Mouse (Mus musculus) neural tube, embryonic 15.5 days (tissue): Measurements from ENCODE around the gene Isg20. TPM values are rescaled to one million over a fixed set of nuclear protein-coding genes. Genes with fewer than 3 reads are reported as not detected.

Source experiments
- ATAC-seq: fragments of 200-750 bp; cut with Nextera tagmentation; 2 replicates; pipeline ENCODE4 v1.8.0; 2017; ENCODE audit warnings: mild to moderate bottlenecking, moderate TSS enrichment, moderate library complexity; ENCODE audit not compliant: low FRiP score
- H3K27ac ChIP-seq: fragments of 300-500 bp; sonication (generic); replicated peaks from 2 replicates; pipeline ENCODE4 v1.5.1; 2015; ENCODE audit warnings: mild to moderate bottlenecking, inconsistent platforms
- H3K27me3 ChIP-seq: fragments of 300-500 bp; sonication (generic); replicated peaks from 2 replicates; pipeline ENCODE4 v1.6.1; 2015; ENCODE audit warnings: inconsistent platforms
- H3K36me3 ChIP-seq: fragments of 300-500 bp; sonication (generic); 2 replicates; pipeline ENCODE4 v1.6.1; 2015; ENCODE audit warnings: inconsistent platforms
- H3K4me1 ChIP-seq: fragments of 300-500 bp; sonication (generic); 2 replicates; pipeline ENCODE4 v1.6.1; 2015; ENCODE audit warnings: inconsistent platforms
- H3K4me2 ChIP-seq: fragments of 300-500 bp; sonication (generic); 2 replicates; pipeline ENCODE4 v1.6.1; 2015; ENCODE audit warnings: inconsistent platforms, mild to moderate bottlenecking, moderate library complexity
- H3K4me3 ChIP-seq: fragments of 300-500 bp; sonication (generic); replicated peaks from 2 replicates; pipeline ENCODE4 v1.5.1; 2015; ENCODE audit warnings: mild to moderate bottlenecking, inconsistent platforms
- H3K9ac ChIP-seq: fragments of 300-500 bp; sonication (generic); replicated peaks from 2 replicates; pipeline ENCODE4 v1.6.1; 2015; ENCODE audit warnings: mild to moderate bottlenecking, inconsistent platforms
- H3K9me3 ChIP-seq: fragments of 300-500 bp; sonication (generic); replicated peaks from 2 replicates; pipeline ENCODE4 v1.6.1; 2016; ENCODE audit warnings: inconsistent platforms
- WGBS: fragments of 180-500 bp; shearing (Covaris S2); methylation state at CpG from one replicate; pipeline ENCODE4 v1.1.7; 2015; ENCODE audit warnings: mixed read lengths; 5-methylcytosine and 5-hydroxymethylcytosine counted together
- polyA plus RNA-seq: library from polyadenylated mRNA; unstranded; fragments of >200 nt; fragmentation: Nextera tagmentation; extraction: Ambion mirVana; gene quantifications from 2 replicates; pipeline ENCODE4 v1.2.1, GENCODE M21; 2015

Gene Isg20
- polyA plus RNA-seq, 1 experiment from 2014 or later: 1.3 TPM

- WGBS: 4% methylated on average over 6 of the region's 6 CpGs
- ATAC-seq: peak; percentile 54
- peaks cover 73% of the 10 kb centered on the region for H3K4me1 ChIP-seq
- no peaks in the 10 kb centered on the region; the same call in 1 of the 2 replicates for H3K27me3 ChIP-seq
- peak overlapping the region; percentile 47 for H3K4me3 ChIP-seq
- peak overlapping the region; percentile 21 for H3K9ac ChIP-seq
- H3K27ac ChIP-seq: peak overlapping the region; percentile 77
- no peaks in the 10 kb centered on the region for H3K36me3 ChIP-seq
- no peaks in the 10 kb centered on the region for H3K9me3 ChIP-seq
- H3K4me2 ChIP-seq: peak overlapping the region; percentile 59
These were observed 29.1 kb upstream of the Isg20 start for GRCm38 (mm10) chr7:78884139-78884538.

DNA sequence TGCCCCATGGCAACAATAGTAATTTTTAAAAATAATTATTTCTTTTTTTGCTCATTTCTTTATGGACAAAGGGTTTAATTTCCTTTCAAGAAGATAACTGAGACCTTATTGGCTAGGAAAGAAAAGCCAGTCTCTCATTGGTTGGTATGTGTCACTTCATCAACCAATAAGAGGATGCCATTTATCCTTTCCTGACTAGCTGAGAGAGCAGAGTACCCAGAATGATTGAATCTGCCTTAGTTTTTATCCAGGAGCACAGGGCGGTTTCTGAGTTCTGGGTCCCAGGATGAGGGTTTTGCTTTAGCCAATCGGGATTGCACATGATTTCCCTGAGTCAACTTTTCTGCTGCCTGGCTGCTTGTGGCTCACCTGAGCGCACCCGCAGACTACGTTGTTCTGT is 27.8 kb upstream of the Isg20 start:
- H3K4me2 ChIP-seq: peak overlapping the region; percentile 59
- 47% methylated on average over 5 of the region's 5 CpGs for WGBS
- no peaks in the 10 kb centered on the region for H3K9me3 ChIP-seq
- no peak overlapping the region for H3K9ac ChIP-seq
- H3K36me3 ChIP-seq: no peaks in the 10 kb centered on the region
- H3K27me3 ChIP-seq: no peaks in the 10 kb centered on the region
- H3K4me3 ChIP-seq: peak overlapping the region; percentile 20
- H3K4me1 ChIP-seq: peaks cover 73% of the 10 kb centered on the region
- no peak for ATAC-seq
- peak overlapping the region; percentile 82 for H3K27ac ChIP-seq

- ATAC-seq: 0 out of 2 replicates have a peak, but pooled peaks have one; percentile 5
- Histone ChIP-seq H3K36me3 (no peaks in the 10 kb centered on the region), H3K27me3 (no peaks in the 10 kb centered on the region), H3K9ac (no peak overlapping the region), H3K4me2 (peak overlapping the region; percentile 59), H3K4me3 (peak overlapping the region; percentile 20), H3K4me1 (peaks cover 70% of the 10 kb centered on the region), H3K9me3 (no peaks in the 10 kb centered on the region), H3K27ac (peak overlapping the region; percentile 82)
- 15% methylated on average over 4 of the region's 4 CpGs for WGBS
These were observed 26.7 kb upstream of the Isg20 start for GRCm38 (mm10) chr7:78886496-78886895.

DNA sequence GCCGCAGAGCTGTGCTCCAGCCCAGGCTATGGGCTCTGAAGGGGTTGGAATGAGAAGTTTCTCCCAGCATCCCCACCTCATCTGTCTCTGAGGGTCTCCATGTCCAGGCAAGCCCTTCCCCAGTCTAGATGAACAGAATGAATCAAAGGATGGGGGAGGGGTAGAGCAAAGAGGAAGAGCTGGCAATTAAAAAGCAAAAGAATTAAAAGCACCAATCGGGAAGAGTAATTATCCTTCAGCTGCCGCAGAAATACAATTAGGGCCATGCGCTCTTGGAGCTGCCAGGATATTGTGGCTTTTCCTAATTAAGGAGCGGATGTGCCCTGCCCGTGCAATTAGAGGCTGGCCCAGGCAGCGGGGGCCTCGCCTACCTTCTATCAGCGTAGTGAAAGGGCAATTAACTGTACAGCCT is 25.8 kb upstream of the Isg20 start:
- peak overlapping the region; percentile 82 for H3K27ac ChIP-seq
- ATAC-seq: no peak
- WGBS: 9% methylated on average over 9 of the region's 9 CpGs
- H3K4me3 ChIP-seq: peak overlapping the region; percentile 20; the same call in 1 of the 2 replicates
- no peaks in the 10 kb centered on the region for H3K9me3 ChIP-seq
- H3K4me2 ChIP-seq: peak overlapping the region; percentile 59
- no peaks in the 10 kb centered on the region for H3K36me3 ChIP-seq
- no peaks in the 10 kb centered on the region for H3K27me3 ChIP-seq
- peaks cover 63% of the 10 kb centered on the region for H3K4me1 ChIP-seq
- no peak overlapping the region; the same call in none of the 2 replicates for H3K9ac ChIP-seq

DNA sequence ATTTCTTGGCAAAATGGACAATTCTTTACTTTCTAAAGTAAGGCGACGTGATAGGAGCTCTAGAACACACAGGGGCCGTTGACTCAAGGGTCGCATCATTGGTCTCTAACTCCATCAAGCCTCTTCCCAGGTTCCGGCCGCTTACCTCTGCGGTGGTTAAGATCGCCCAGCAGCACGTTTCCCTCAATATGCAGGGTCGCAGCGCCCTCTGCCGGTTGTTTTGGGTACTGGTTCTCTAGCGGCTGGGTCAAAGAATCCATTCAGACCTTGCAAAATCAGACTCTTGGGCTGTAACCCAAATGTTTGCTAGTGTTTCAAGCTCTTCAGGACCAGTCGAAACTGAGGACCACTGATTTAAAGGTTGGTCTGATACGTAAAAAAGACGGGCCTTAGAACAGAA is 22.6 kb upstream of the Isg20 start:
- H3K9ac ChIP-seq: no peak overlapping the region
- H3K27ac ChIP-seq: no peak overlapping the region
- no peaks in the 10 kb centered on the region for H3K27me3 ChIP-seq
- no peak overlapping the region for H3K4me3 ChIP-seq
- H3K9me3 ChIP-seq: no peaks in the 10 kb centered on the region
- peaks cover 40% of the 10 kb centered on the region for H3K4me1 ChIP-seq
- H3K4me2 ChIP-seq: no peak overlapping the region
- 2% methylated on average over 16 of the region's 16 CpGs for WGBS
- H3K36me3 ChIP-seq: no peaks in the 10 kb centered on the region
- ATAC-seq: no peak

DNA sequence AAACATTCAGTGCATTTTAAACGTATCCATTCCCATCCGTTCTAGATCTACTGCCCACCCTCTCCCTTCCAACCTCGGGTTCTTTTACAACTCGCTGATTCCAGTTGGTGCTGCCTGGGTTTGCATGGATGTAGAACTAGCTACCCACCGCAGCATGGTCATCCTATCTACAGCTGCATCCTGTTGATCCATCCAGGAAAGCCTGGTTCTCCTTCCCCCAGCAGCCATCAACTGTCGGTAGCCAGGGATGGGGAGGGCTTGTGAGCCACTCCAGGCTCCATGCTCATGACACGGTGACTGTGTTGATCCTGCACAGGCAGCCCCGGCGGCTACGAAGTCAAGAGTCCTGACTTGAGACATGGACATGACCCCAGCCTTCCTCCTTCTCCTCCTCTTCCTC is 19.3 kb upstream of the Isg20 start:
- Histone ChIP-seq H3K9ac (no peak overlapping the region), H3K36me3 (no peaks in the 10 kb centered on the region), H3K27me3 (no peaks in the 10 kb centered on the region), H3K4me3 (no peak overlapping the region), H3K27ac (no peak overlapping the region), H3K9me3 (no peaks in the 10 kb centered on the region), H3K4me2 (no peak overlapping the region), H3K4me1 (peaks cover 24% of the 10 kb centered on the region)
- ATAC-seq: no peak
- WGBS: 93% methylated on average over 10 of the region's 10 CpGs

GRCm38 (mm10) chr7:78895021-78895652 is 18.1 kb upstream of the Isg20 start:
- Histone ChIP-seq H3K4me2 (peak overlapping the region; percentile 87), H3K4me1 (peaks cover 24% of the 10 kb centered on the region), H3K4me3 (peak overlapping the region; percentile 99), H3K36me3 (no peaks in the 10 kb centered on the region), H3K9me3 (no peaks in the 10 kb centered on the region), H3K27ac (peak overlapping the region; percentile 64; the same call in 1 of the 2 replicates), H3K27me3 (no peaks in the 10 kb centered on the region), H3K9ac (peak overlapping the region; percentile 77)
- no peak for ATAC-seq
- 53% methylated on average over 13 of the region's 13 CpGs for WGBS

DNA sequence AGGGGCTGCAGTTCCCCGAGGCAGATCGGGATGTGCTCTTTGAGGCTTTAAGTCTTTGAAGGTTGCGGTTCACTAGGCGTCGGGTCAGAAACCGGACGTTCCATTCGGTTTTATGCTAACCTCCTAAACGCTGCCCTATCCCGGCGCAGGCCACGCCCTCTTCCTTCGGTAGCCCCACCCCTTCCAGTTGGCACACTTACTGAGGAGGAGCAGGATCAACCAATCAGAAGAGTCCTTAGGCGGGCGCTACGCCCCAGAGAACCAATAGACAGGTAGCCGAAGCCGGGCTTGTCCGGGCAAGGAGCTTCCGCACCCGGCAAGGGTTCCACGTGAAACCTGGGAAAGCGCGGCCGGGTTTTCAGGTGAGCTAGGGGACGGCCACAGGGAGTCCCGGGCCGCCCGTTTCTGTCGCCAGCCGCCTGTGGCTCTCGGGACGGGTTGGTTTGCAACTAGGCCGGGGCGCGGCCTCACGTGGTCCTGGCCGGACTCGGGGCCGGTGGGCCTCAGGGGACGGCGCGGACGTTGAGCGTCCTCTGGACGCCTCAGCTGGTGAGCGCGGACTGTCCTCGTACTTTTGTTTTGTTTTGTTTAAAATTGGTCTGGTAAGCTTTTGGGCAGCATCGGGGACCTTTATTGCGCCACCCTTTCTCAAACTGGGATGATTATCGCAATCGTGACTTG is 17.4 kb upstream of the Isg20 start, which contains the start of gene Aen:
Aen (plus strand) TSS at position 202 of the 681 bp plus-strand sequence.
- no peaks in the 10 kb centered on the region for H3K27me3 ChIP-seq
- H3K9me3 ChIP-seq: no peaks in the 10 kb centered on the region
- H3K4me1 ChIP-seq: peaks cover 21% of the 10 kb centered on the region
- peak within 1 kb of the TSS; percentile 87 for H3K4me2 ChIP-seq
- ATAC-seq: peak; percentile 98
- under 1% methylated on average over 53 of the region's 53 CpGs for WGBS
- H3K4me3 ChIP-seq: peak within 1 kb of the TSS; percentile 99
- no peaks in the 10 kb centered on the region for H3K36me3 ChIP-seq
- H3K27ac ChIP-seq: peak within 1 kb of the TSS; percentile 64; the same call in 1 of the 2 replicates
- H3K9ac ChIP-seq: peak within 1 kb of the TSS; percentile 77

GRCm38 (mm10) chr7:78897567-78897966 is 15.7 kb upstream of the Isg20 start:
- no peak overlapping the region for H3K27ac ChIP-seq
- no peaks in the 10 kb centered on the region for H3K9me3 ChIP-seq
- WGBS: 97% methylated on average over 3 of the region's 3 CpGs
- ATAC-seq: no peak
- no peak overlapping the region for H3K4me2 ChIP-seq
- no peak overlapping the region for H3K4me3 ChIP-seq
- H3K27me3 ChIP-seq: no peaks in the 10 kb centered on the region
- H3K9ac ChIP-seq: no peak overlapping the region
- H3K4me1 ChIP-seq: peaks cover 21% of the 10 kb centered on the region
- peaks cover 6% of the 10 kb centered on the region; the same call in 1 of the 2 replicates for H3K36me3 ChIP-seq

DNA sequence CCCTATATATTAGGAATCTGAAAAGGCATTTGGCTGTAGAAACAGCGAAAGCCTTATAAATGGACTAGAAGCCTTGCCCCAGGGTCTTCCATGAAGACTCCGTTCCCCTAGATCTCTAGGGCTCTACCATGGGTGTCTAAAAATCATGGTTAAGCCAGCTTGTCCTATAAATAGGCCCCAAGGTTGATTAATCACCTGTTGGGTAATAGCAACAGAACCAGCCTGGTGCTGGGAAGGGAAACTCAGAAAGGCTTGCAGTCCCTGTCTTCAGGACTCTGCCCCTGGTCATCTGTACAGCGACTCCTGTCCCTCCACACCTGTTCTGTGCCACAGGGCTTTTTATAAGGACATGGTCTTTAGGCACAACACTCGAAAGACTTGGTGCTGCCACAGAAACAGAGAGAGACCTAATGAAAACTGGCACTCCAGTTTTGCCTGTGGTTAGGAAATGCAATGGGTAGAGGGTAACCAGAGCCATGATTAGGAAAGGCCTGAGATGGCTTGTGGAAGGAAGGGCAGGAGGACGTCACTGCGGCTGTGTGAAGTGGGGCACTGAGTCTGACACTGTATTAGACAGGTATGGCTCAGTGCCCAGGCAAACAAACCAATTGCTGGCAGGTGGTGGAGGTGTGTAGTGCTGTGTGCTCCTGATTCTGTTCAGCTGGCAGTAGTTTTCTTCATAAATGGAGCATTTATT is 9.9 kb upstream of the Isg20 start:
- H3K27ac ChIP-seq: no peak overlapping the region
- ATAC-seq: no peak
- peaks cover 36% of the 10 kb centered on the region for H3K36me3 ChIP-seq
- no peak overlapping the region for H3K4me2 ChIP-seq
- no peak overlapping the region for H3K4me3 ChIP-seq
- WGBS: 96% methylated on average over 6 of the region's 6 CpGs
- H3K27me3 ChIP-seq: no peaks in the 10 kb centered on the region
- H3K9ac ChIP-seq: no peak overlapping the region
- no peaks in the 10 kb centered on the region for H3K9me3 ChIP-seq
- H3K4me1 ChIP-seq: no peaks in the 10 kb centered on the region

DNA sequence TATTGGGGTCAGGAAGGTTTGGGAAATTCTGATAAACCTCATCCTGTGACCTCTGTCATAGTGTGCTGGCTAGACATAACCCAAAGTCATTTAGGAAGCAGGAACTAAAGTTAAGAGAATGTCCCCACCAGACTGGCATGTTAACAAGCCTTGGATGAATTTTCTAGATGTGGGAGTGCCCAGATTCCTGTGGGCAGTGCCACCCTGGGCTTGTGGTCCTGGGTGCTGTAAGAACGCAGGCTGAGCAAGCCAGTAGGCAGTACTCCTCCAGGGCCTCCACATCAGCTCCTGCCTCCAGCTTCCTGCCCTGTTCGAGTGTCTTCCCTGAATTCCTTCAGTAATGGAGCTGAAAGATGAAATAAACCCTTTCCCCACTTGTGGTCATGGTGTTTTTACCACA is 9.0 kb upstream of the Isg20 start:
- no peak for ATAC-seq
- no peaks in the 10 kb centered on the region for H3K9me3 ChIP-seq
- peaks cover 38% of the 10 kb centered on the region for H3K36me3 ChIP-seq

More for the DNA sequence above, 9.0 kb upstream of the Isg20 start:
- Histone ChIP-seq H3K27ac (no peak overlapping the region), H3K9ac (no peak overlapping the region), H3K4me3 (no peak overlapping the region), H3K27me3 (no peaks in the 10 kb centered on the region), H3K4me1 (no peaks in the 10 kb centered on the region), H3K4me2 (no peak overlapping the region)
- 89% methylated on average over 2 of the region's 2 CpGs for WGBS
